Mouse (Mus musculus): Measurements from ENCODE around the gene Fmr1. TPM values are rescaled to one million over a fixed set of nuclear protein-coding genes. Genes with fewer than 3 reads are reported as not detected.

Fmr1 gene
- polyA plus RNA-seq, 1 experiment from 2014 or later, result 68.3 TPM

DNA sequence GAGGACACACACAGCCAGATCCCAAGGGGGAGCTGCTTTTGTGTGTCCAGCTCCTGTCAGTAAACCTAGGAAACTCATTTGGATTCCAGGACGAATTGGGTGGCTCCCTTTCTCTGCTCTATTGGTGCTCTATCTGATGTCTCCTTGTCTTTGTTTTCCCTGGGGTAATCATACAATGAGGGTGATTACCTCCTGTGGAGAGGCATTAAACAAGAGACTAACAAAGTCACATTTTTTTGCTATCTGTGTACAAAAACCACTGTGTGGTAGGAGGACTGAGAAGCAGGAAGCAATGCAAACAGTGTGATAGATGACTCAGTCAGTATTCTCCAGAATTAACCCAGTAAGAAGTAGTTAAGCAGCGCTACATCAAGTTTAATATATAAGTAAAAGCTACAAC lies 61.7 kb downstream of the Fmr1 start:
- no peak for ATAC-seq (ENCODE audit: insufficient number of reproducible peaks, insufficient read depth, low FRiP score, low read depth)
- Histone ChIP-seq H3K27me3 (ENCODE audit: control insufficient read depth, insufficient read depth, low read length) (no peaks in the 10 kb centered on the region), H3K9ac (replicated peaks; ENCODE audit: low read depth, low read length) (no peak overlapping the region), H3K36me3 (ENCODE audit: control insufficient read depth, insufficient read depth, low read length) (no peaks in the 10 kb centered on the region), H3K4me2 (replicated peaks; ENCODE audit: low read depth, low read length) (no peak overlapping the region), H3K4me1 (ENCODE audit: control insufficient read depth, insufficient read depth, low read length) (no peaks in the 10 kb centered on the region), H3K9me3 (ENCODE audit: control insufficient read depth, low read depth, low read length) (no peaks in the 10 kb centered on the region), H3K27ac (ENCODE audit: low read length) (no peak overlapping the region), H3K4me3 (ENCODE audit: low read depth, low read length) (no peak overlapping the region)
- 58% methylated on average over 2 of the region's 2 CpGs for WGBS

GRCm38 (mm10) chrX:68761606-68762005 lies 83.3 kb downstream of the Fmr1 start, which contains the start of gene Fmr1nb:
Fmr1nb (plus strand) TSS chrX:68761839.
- Histone ChIP-seq H3K27me3 (ENCODE audit: control insufficient read depth, insufficient read depth, low read length) (no peaks in the 10 kb centered on the region), H3K4me3 (ENCODE audit: low read depth, low read length) (no peak within 1 kb of the TSS), H3K9me3 (ENCODE audit: control insufficient read depth, low read depth, low read length) (no peaks in the 10 kb centered on the region), H3K4me1 (ENCODE audit: control insufficient read depth, insufficient read depth, low read length) (no peaks in the 10 kb centered on the region), H3K36me3 (ENCODE audit: control insufficient read depth, insufficient read depth, low read length) (no peaks in the 10 kb centered on the region), H3K27ac (ENCODE audit: low read length) (no peak within 1 kb of the TSS), H3K4me2 (replicated peaks; ENCODE audit: low read depth, low read length) (no peak within 1 kb of the TSS), H3K9ac (replicated peaks; ENCODE audit: low read depth, low read length) (no peak within 1 kb of the TSS)
- ATAC-seq (ENCODE audit: insufficient number of reproducible peaks, insufficient read depth, low FRiP score, low read depth), result no peak
- WGBS, result 86% methylated on average over 15 of the region's 15 CpGs

Other genes starting within 250 kb of the Fmr1 start
- gene Fmr1nb, start 83.3 kb downstream of the Fmr1 start, polyA plus RNA-seq (2014; fragmentation: Nextera tagmentation; extraction: Ambion mirVana), result not detected in 2 replicates
- 5.2 and 6.2 TPM in 2 replicates for gene Gm14698, start 142.6 kb downstream of the Fmr1 start, polyA plus RNA-seq (2014; fragmentation: Nextera tagmentation; extraction: Ambion mirVana)
- gene Gm6812, start 214.5 kb downstream of the Fmr1 start, polyA plus RNA-seq (2014; fragmentation: Nextera tagmentation; extraction: Ambion mirVana), result not detected in 2 replicates

All from stomach, embryonic 14.5 days (tissue).